Mouse (Mus musculus) liver, adult 2 months (tissue): Measurements from ENCODE around the gene Vav2.

Experiments
- CTCF ChIP-seq: fragments of 200-500 bp; IDR thresholded peaks from 2 replicates; pipeline ENCODE4 v1.5.1; 2011; ENCODE audit warnings: low read depth, low read length, control low read depth
- POLR2A ChIP-seq: fragments of 200-500 bp; IDR thresholded peaks from 2 replicates; pipeline ENCODE4 v1.6.1; 2011; ENCODE audit warnings: low read length, control low read depth; ENCODE audit not compliant: insufficient read depth; ENCODE audit errors: extremely low read depth

GRCm38 (mm10) chr2:27280920-27281611, 145.8 kb downstream of the Vav2 start:
- peak; percentile 76 for TF ChIP-seq CTCF
- TF ChIP-seq POLR2A, result no peak
